Mouse (Mus musculus): ENCODE data around the gene Prom1. TPM values are rescaled to one million over a fixed set of nuclear protein-coding genes. Genes with fewer than 3 reads are reported as not detected.

Gene Prom1
- polyA plus RNA-seq, 1 experiment from 2014 or later = 138 TPM

DNA sequence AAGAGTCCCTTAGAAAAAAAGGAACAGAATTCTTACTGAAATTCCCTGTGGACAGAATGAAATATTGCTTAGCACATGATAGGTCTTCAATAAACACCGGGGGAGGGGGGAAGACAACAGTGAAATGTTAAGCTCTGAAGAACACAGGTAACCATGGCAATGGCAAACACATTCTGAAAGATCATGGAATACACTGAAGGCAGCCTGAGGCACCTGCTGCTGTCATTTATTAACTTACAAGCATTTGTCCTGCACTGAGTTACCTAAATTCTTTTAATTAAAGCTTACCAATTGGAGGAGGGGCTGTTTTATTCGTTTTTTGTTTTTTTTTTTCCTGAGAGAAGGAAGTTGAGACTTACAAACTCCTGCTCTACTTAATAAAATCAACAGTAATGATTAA lies 7.3 kb upstream of the Prom1 start:
- WGBS = 66% methylated on average over 2 of the region's 2 CpGs
- no peak for DNase-seq (ENCODE audit: low spot score)

DNA sequence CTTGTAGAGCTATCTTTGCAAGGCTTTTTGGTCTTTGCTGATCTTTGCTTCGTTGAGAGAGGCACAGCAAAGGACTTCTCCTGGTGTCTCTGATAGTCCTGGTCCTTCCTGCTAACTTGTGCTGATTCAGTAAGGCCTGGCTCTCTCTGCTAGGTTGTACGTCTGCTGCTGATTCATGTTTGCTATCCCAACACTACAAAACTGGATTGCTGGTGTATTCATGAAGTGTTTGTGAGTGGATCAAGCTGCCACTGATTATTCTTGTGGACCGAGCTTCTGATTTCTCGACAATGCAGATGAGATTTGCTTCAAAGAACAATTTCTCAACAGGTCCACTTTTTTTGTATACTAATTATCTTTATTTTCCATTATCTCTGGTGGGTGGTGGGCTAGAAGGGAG lies 6.3 kb upstream of the Prom1 start:
- no peaks in the 10 kb centered on the region; the same call in 1 of the 2 replicates for H3K9me3 ChIP-seq (ENCODE audit: control insufficient read depth, low read length)
- WGBS = 84% methylated on average over 4 of the region's 4 CpGs
- no peaks in the 10 kb centered on the region for H3K27me3 ChIP-seq (ENCODE audit: control insufficient read depth, insufficient read depth, low read length)
- no peaks in the 10 kb centered on the region; the same call in 1 of the 2 replicates for H3K4me1 ChIP-seq (replicated peaks; ENCODE audit: control insufficient read depth, insufficient read depth, low read length)
- DNase-seq (ENCODE audit: low spot score) (no peak), ATAC-seq (replicated peaks; ENCODE audit: low FRiP score) (no peak)
- no peak overlapping the region for H3K4me2 ChIP-seq (ENCODE audit: low read depth, low read length, severe bottlenecking)
- no peaks in the 10 kb centered on the region for H3K36me3 ChIP-seq (ENCODE audit: control insufficient read depth, insufficient read depth, low read length)
- no peak overlapping the region for H3K9ac ChIP-seq (ENCODE audit: low read length)
- no peak overlapping the region for H3K27ac ChIP-seq (ENCODE audit: low read depth, low read length)
- no peak overlapping the region for H3K4me3 ChIP-seq (ENCODE audit: low read depth, low read length)

More for the DNA sequence above, 7.3 kb upstream of the Prom1 start:
- Histone ChIP-seq H3K27me3 (ENCODE audit: control insufficient read depth, insufficient read depth, low read length) (no peaks in the 10 kb centered on the region), H3K4me2 (ENCODE audit: low read depth, low read length, severe bottlenecking) (no peak overlapping the region), H3K9ac (ENCODE audit: low read length) (no peak overlapping the region), H3K36me3 (ENCODE audit: control insufficient read depth, insufficient read depth, low read length) (no peaks in the 10 kb centered on the region), H3K4me1 (replicated peaks; ENCODE audit: control insufficient read depth, insufficient read depth, low read length) (no peaks in the 10 kb centered on the region; the same call in 1 of the 2 replicates), H3K27ac (ENCODE audit: low read depth, low read length) (no peak overlapping the region), H3K4me3 (ENCODE audit: low read depth, low read length) (no peak overlapping the region), H3K9me3 (ENCODE audit: control insufficient read depth, low read length) (no peaks in the 10 kb centered on the region; the same call in 1 of the 2 replicates)
- no peak for ATAC-seq (replicated peaks; ENCODE audit: low FRiP score)

- no peak overlapping the region for H3K4me3 ChIP-seq (ENCODE audit: low read depth, low read length)
- 0 out of 2 replicates have a peak, but pooled peaks cover 2% of the 10 kb centered on the region for H3K4me1 ChIP-seq (replicated peaks; ENCODE audit: control insufficient read depth, insufficient read depth, low read length)
- no peaks in the 10 kb centered on the region for H3K27me3 ChIP-seq (ENCODE audit: control insufficient read depth, insufficient read depth, low read length)
- H3K4me2 ChIP-seq (ENCODE audit: low read depth, low read length, severe bottlenecking) = no peak overlapping the region
- WGBS = 75% methylated on average over 4 of the region's 4 CpGs
- ATAC-seq (replicated peaks; ENCODE audit: low FRiP score) (no peak), DNase-seq (ENCODE audit: low spot score) (no peak)
- H3K36me3 ChIP-seq (ENCODE audit: control insufficient read depth, insufficient read depth, low read length) = no peaks in the 10 kb centered on the region
- no peaks in the 10 kb centered on the region; the same call in 1 of the 2 replicates for H3K9me3 ChIP-seq (ENCODE audit: control insufficient read depth, low read length)
- no peak overlapping the region for H3K27ac ChIP-seq (ENCODE audit: low read depth, low read length)
- H3K9ac ChIP-seq (ENCODE audit: low read length) = no peak overlapping the region
These were observed 3.4 kb upstream of the Prom1 start for GRCm38 (mm10) chr5:44105192-44105591.

- H3K27ac ChIP-seq (ENCODE audit: low read depth, low read length) = no peak overlapping the region
- no peak overlapping the region for H3K4me3 ChIP-seq (ENCODE audit: low read depth, low read length)
- H3K36me3 ChIP-seq (ENCODE audit: control insufficient read depth, insufficient read depth, low read length) = no peaks in the 10 kb centered on the region
- no peak overlapping the region for H3K9ac ChIP-seq (ENCODE audit: low read length)
- H3K4me2 ChIP-seq (ENCODE audit: low read depth, low read length, severe bottlenecking) = no peak overlapping the region
- peaks cover 2% of the 10 kb centered on the region; the same call in 1 of the 2 replicates for H3K4me1 ChIP-seq (replicated peaks; ENCODE audit: control insufficient read depth, insufficient read depth, low read length)
- WGBS = 15% methylated on average over 8 of the region's 8 CpGs
- H3K9me3 ChIP-seq (ENCODE audit: control insufficient read depth, low read length) = no peaks in the 10 kb centered on the region; the same call in 1 of the 2 replicates
- peak; percentile 62 for DNase-seq (ENCODE audit: low spot score)
- no peaks in the 10 kb centered on the region for H3K27me3 ChIP-seq (ENCODE audit: control insufficient read depth, insufficient read depth, low read length)
- ATAC-seq (replicated peaks; ENCODE audit: low FRiP score) = no peak
These were observed 2.9 kb upstream of the Prom1 start for GRCm38 (mm10) chr5:44104686-44105085.

DNA sequence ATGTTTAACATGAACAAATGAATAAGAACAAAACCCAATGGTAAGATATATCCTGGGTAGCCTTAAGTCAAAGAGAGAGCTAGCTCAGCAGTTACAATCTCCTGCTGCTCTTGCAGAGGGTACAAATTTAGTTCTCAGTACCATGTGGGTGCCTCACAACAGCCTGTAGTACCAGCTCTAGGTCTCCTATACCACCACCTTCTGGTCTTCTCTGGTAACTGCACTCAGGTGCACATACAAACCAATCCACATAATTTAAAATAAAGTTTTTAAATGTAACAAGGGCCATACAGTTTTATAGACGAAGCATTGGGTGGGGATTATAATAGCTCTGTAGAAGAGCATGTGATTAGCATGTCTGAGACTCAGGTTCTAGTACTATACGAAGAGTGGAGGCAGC lies 2.3 kb upstream of the Prom1 start:
- Histone ChIP-seq H3K27me3 (ENCODE audit: control insufficient read depth, insufficient read depth, low read length) (no peaks in the 10 kb centered on the region), H3K9me3 (ENCODE audit: control insufficient read depth, low read length) (no peaks in the 10 kb centered on the region; the same call in 1 of the 2 replicates), H3K27ac (ENCODE audit: low read depth, low read length) (no peak overlapping the region), H3K4me1 (replicated peaks; ENCODE audit: control insufficient read depth, insufficient read depth, low read length) (peaks cover 2% of the 10 kb centered on the region; the same call in 1 of the 2 replicates), H3K36me3 (ENCODE audit: control insufficient read depth, insufficient read depth, low read length) (no peaks in the 10 kb centered on the region), H3K9ac (ENCODE audit: low read length) (no peak overlapping the region), H3K4me2 (ENCODE audit: low read depth, low read length, severe bottlenecking) (no peak overlapping the region), H3K4me3 (ENCODE audit: low read depth, low read length) (no peak overlapping the region)
- ATAC-seq (replicated peaks; ENCODE audit: low FRiP score) (no peak), DNase-seq (ENCODE audit: low spot score) (no peak)
- WGBS = 61% methylated on average over 2 of the region's 2 CpGs

- Histone ChIP-seq H3K27ac (ENCODE audit: low read depth, low read length) (no peak overlapping the region), H3K27me3 (ENCODE audit: control insufficient read depth, insufficient read depth, low read length) (no peaks in the 10 kb centered on the region), H3K4me3 (ENCODE audit: low read depth, low read length) (no peak overlapping the region), H3K9me3 (ENCODE audit: control insufficient read depth, low read length) (no peaks in the 10 kb centered on the region; the same call in 1 of the 2 replicates), H3K36me3 (ENCODE audit: control insufficient read depth, insufficient read depth, low read length) (no peaks in the 10 kb centered on the region), H3K9ac (ENCODE audit: low read length) (no peak overlapping the region), H3K4me1 (replicated peaks; ENCODE audit: control insufficient read depth, insufficient read depth, low read length) (peaks cover 2% of the 10 kb centered on the region; the same call in 1 of the 2 replicates), H3K4me2 (ENCODE audit: low read depth, low read length, severe bottlenecking) (no peak overlapping the region)
- WGBS = 93% methylated on average over 7 of the region's 7 CpGs
- DNase-seq (ENCODE audit: low spot score) = no peak
- ATAC-seq (replicated peaks; ENCODE audit: low FRiP score) = no peak
These were observed 1.3 kb upstream of the Prom1 start for GRCm38 (mm10) chr5:44103121-44103520.

DNA sequence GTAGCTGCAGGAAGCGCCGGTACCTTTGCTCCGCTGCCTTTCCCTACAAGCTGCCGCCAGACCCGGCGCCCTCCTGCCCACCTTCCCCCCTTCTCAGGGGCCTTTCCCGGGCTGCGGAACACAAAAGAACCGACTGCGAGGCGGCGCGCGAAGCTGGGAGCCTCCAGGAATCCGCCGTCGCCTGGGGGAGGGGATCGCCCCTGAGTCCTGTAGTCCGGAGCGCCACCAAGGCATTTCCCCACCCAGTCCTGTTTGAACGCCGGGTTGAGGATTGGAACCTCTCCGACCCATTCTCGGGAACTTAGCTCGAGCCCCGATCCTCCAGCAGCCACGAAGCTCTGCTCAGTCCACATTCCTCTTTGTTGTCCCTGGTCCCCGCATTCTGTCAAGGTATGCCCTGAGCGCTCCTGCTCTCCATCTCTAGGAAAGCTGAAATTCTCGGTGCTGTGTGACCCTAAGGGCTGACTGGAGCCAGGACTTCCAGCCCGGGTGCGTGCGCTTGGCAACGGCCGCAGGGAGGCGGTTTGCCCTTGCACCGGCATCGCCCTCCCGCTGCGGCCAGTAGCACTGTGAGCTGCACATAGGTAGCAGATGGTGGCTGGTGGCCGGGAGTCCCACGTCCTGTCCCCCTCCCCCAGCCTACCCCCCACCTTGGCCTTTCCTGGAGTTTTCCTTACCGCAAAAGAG lies 1.1 kb downstream of the Prom1 start:
- peak overlapping the region; percentile 81 for H3K4me3 ChIP-seq (ENCODE audit: low read depth, low read length)
- H3K36me3 ChIP-seq (ENCODE audit: control insufficient read depth, insufficient read depth, low read length) = no peaks in the 10 kb centered on the region
- no peaks in the 10 kb centered on the region for H3K27me3 ChIP-seq (ENCODE audit: control insufficient read depth, insufficient read depth, low read length)
- peak overlapping the region; percentile 82 for H3K4me2 ChIP-seq (ENCODE audit: low read depth, low read length, severe bottlenecking)
- peak overlapping the region; percentile 97 for H3K27ac ChIP-seq (ENCODE audit: low read depth, low read length)
- under 1% methylated on average over 41 of the region's 43 CpGs for WGBS
- H3K9me3 ChIP-seq (ENCODE audit: control insufficient read depth, low read length) = no peaks in the 10 kb centered on the region
- peak overlapping the region; percentile 99 for H3K9ac ChIP-seq (ENCODE audit: low read length)
- DNase-seq (ENCODE audit: low spot score) = peak; percentile 90
- H3K4me1 ChIP-seq (replicated peaks; ENCODE audit: control insufficient read depth, insufficient read depth, low read length) = peaks cover 2% of the 10 kb centered on the region; the same call in 1 of the 2 replicates
- ATAC-seq (replicated peaks; ENCODE audit: low FRiP score) = peak; percentile 81

GRCm38 (mm10) chr5:44100187-44100543 lies 1.7 kb downstream of the Prom1 start:
- peak overlapping the region; percentile 82 for H3K4me2 ChIP-seq (ENCODE audit: low read depth, low read length, severe bottlenecking)
- H3K36me3 ChIP-seq (ENCODE audit: control insufficient read depth, insufficient read depth, low read length) = no peaks in the 10 kb centered on the region
- DNase-seq (ENCODE audit: low spot score) (no peak), ATAC-seq (replicated peaks; ENCODE audit: low FRiP score) (peak; percentile 23)
- peaks cover 2% of the 10 kb centered on the region; the same call in 1 of the 2 replicates for H3K4me1 ChIP-seq (replicated peaks; ENCODE audit: control insufficient read depth, insufficient read depth, low read length)
- H3K27ac ChIP-seq (ENCODE audit: low read depth, low read length) = peak overlapping the region; percentile 97
- peak overlapping the region; percentile 99 for H3K9ac ChIP-seq (ENCODE audit: low read length)
- 2% methylated on average over 12 of the region's 12 CpGs for WGBS
- no peaks in the 10 kb centered on the region for H3K9me3 ChIP-seq (ENCODE audit: control insufficient read depth, low read length)
- H3K4me3 ChIP-seq (ENCODE audit: low read depth, low read length) = peak overlapping the region; percentile 81
- H3K27me3 ChIP-seq (ENCODE audit: control insufficient read depth, insufficient read depth, low read length) = no peaks in the 10 kb centered on the region

DNA sequence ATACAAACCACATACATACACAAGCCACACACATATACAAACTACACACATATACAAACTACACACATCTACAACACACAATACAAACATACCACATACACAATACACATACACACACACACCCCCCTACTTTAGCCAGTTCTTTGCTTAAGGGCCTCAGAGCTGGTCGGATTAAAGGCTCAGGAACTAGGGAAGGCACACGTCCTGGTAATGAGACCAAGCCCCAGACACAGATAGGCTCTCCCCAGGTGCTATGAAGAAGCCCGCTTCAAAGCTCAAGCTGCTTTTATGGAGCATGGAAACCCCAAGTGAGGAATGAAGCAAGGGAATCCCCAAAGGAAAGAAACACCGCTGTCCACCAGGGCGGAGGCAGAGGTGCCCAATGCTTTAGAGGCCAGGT lies 4.8 kb downstream of the Prom1 start:
- H3K36me3 ChIP-seq (ENCODE audit: control insufficient read depth, insufficient read depth, low read length) = peaks cover 10% of the 10 kb centered on the region; the same call in 1 of the 2 replicates
- no peak overlapping the region for H3K4me3 ChIP-seq (ENCODE audit: low read depth, low read length)
- H3K4me2 ChIP-seq (ENCODE audit: low read depth, low read length, severe bottlenecking) = no peak overlapping the region
- no peaks in the 10 kb centered on the region; the same call in 1 of the 2 replicates for H3K4me1 ChIP-seq (replicated peaks; ENCODE audit: control insufficient read depth, insufficient read depth, low read length)
- ATAC-seq (replicated peaks; ENCODE audit: low FRiP score) (no peak), DNase-seq (ENCODE audit: low spot score) (no peak)
- no peak overlapping the region for H3K27ac ChIP-seq (ENCODE audit: low read depth, low read length)
- 83% methylated on average over 5 of the region's 5 CpGs for WGBS
- no peak overlapping the region for H3K9ac ChIP-seq (ENCODE audit: low read length)
- H3K27me3 ChIP-seq (ENCODE audit: control insufficient read depth, insufficient read depth, low read length) = no peaks in the 10 kb centered on the region
- no peaks in the 10 kb centered on the region; the same call in 1 of the 2 replicates for H3K9me3 ChIP-seq (ENCODE audit: control insufficient read depth, low read length)
